Mouse (Mus musculus) gastrocnemius, postnatal 14 days (tissue): ENCODE measurements around the gene Jak1. TPM values are rescaled to one million over a fixed set of nuclear protein-coding genes. Genes with fewer than 3 reads are reported as not detected.
A peak's percentile ranks its signal among the peaks of the same experiment; 100 is the strongest.

ENCODE experiments used
- DNase-seq: peaks from one replicate; pipeline ENCODE4 v3.0.0; 2021; ENCODE audit warnings: mixed read lengths
- intact Hi-C: fragments of 180-260 bp; cut with DNase I; formaldehyde crosslinking; loops from one replicate; pipeline ENCODE4 v1.15.1; 2025; ENCODE audit warnings: low total_unique reads
- total RNA-seq, 2 experiments: library from RNA; stranded (reverse); gene quantifications; 2 replicates each; pipeline ENCODE4 v1.2.3; 2021

Jak1 gene
- total RNA-seq, 2 experiments from 2014 or later = 96.6 to 108 TPM

DNA sequence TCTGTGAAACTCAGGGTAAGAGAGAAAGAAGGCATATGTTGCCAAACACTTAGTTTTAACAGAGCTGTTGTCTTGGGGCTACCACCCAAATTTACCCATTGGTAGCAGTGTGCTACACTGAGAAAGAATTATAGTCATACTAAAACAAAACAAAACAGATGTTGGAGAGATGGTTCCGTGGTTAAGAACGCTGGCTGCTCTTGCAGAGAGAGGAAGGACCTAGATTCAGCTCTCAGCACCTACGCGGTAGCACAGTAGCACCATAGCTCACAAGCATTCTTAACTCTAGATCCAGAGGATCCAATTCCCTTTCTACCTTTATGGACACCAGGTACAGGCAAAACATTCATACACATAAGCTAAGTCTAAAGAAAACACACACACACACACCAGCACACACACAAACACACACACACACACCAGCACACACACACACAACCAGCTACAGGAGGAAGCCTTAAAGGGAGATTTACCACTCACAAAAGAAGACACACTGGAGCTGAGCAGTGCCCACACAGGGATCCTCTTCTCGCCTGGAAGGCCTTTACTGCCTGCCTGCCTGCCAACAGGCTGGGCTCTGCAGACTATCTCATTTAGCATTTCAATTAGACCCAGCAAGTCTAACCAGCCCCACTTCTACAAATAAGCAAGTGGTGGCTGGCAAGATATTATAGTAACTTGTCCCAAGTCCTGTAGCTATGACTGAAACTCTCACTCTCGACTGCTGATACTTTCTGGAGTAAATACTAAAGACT lies 20.6 kb downstream of the Jak1 start:
- intact Hi-C loops = no loop called here
- peak; percentile 36 for DNase-seq

DNA sequence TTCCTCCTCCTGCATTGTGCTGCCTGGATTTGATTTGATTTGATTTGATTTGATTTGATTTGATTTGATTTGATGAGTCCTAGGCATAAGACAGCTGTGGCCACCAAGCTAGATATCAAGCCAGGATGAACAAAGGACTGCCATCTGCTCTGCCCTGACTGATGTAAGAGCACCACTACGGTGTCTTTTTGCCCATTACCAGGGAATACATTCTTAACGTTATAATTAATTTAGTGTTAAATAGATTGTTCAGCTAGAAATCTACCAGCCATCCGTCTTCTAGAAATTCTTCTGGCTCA lies 24.3 kb downstream of the Jak1 start:
- no peak for DNase-seq
- intact Hi-C loops = no loop called here

DNA sequence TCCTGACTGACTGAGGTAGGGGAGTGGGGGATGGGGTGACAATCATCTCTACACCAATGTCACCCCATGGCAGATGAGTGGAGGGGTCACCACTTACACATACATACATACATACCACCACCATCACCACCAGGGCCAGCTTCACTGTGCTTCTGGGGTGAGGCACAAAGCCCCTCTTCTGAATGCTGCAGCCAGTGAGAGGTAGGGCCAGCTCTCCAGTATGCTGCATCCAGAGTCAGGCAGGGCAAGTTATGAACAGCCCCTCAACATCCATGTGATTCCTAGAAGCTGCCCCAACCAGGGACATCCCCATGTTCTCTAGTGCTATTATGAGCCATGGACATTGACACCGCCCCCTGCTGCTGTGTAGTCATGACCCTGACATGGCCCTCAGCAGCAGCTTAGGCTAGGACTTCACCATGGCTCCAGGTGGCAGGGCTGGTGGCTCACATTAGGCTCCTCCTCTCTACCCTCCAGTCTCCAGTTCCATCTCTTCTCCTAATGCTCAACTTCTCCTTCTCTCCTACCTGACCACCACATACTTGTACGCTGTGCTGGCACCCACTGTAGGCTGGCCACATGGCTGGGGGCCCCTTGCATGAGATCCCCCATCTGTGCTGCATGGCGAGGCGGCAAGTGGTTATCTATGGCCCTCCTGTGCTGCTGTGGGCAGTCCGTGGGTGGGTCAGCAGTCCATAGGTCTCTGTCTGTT lies 24.8 kb downstream of the Jak1 start:
- intact Hi-C loops = no loop called here
- DNase-seq = no peak

- intact Hi-C loops = no loop called here
- DNase-seq = no peak
Observed at GRCm38 (mm10) chr4:101239313-101240162, 25.5 kb downstream of the Jak1 start.

GRCm38 (mm10) chr4:101238589-101238988 lies 26.5 kb downstream of the Jak1 start:
- intact Hi-C loops = no loop called here
- DNase-seq = no peak

DNA sequence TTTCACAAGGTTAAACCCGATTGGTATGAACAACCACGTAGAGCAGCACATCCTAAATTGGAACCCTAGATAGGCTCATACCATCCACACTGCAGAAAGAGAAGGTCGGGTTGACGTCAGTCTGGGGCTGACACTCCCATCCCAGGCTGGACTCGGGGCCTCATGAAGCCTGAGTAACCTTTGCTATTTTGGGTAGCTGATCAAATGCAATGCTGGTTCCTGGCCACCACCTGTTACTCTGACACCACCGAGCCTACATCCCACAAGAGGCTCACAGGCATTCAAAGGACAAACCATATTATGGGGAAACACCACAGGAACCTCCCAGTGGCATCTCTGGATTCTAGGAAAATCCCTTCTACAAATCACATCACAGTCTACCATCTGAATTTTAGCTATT lies 28.3 kb downstream of the Jak1 start:
- DNase-seq = peak; percentile 39
- intact Hi-C loops = no loop called here

DNA sequence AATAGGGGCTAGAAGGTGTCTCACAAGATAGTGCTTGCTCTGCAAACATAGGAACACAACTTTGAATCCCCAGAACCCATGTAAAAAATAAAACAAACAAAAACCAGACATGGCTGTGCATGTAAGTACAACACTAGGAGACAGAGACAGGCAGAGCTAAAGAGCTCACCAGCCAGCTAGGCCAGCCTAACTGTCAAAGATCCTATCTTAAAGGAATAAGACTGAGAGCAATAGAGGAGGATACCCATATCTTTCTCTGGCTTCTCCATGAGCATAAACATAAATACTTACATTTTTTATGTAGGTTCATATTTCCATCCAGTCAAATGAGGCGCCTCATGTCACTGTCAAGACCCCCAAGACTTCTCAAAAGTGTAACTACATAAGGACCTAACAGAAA lies 29.1 kb downstream of the Jak1 start:
- intact Hi-C loops = no loop called here
- no peak for DNase-seq

DNA sequence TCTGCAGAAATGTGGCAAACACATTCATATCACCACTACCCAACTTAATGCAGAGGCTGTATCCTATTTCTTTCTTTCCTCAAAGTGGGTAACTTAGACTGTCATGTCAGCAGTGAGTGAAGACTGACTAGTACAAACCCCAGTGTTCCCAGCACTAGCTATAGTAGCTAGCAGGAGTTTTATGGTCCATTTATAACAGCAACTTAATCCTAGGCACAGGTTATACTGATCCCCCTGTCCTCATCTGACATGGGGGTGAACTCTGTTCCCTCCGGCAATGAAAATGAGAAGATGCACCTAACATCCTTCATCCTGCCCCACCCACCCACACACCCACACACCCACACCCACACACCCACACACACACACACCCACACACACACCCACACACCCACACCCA lies 30.3 kb downstream of the Jak1 start:
- intact Hi-C loops = no loop called here
- no peak for DNase-seq

- peak; percentile 83 for DNase-seq
- intact Hi-C loops = no loop called here
Observed at GRCm38 (mm10) chr4:101234332-101234731, 30.8 kb downstream of the Jak1 start.

DNA sequence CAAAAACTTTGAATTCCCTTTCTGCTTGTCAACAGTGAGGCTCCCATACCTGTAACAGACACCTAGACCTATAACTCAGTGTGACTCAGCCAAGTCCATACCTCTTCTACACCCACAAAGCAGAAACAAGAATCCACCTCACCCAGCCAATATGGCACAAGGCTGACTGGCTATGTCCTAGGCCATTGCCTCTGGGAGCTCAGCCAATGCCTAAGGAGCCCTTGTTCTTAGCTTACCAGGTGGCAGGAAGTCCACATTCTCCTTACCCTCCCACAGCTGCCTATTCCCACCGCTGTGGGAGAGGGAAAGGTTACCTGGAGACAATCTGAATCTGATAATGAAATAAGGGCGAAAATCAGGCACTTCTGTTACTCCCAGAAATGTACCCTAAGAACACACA lies 34.5 kb downstream of the Jak1 start:
- DNase-seq = no peak
- intact Hi-C loops = no loop called here

DNA sequence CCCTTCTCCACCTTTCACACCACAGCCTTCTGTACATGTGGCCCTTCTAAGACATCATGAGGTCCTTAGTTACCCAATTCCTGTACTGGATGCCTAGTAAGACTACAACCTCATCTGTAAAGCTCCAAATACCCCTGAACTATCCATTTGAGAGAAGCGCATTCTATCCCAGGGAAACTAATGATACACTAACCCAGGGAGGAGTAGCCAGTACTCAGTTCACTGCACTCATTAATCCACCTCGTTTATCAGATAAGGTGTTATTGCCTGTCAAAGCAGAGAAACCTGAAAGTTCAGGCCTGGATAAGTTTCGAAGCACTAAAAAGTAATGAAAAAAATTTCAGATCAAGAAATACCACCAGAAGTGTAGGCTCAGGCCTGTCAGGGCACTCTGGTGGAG lies 37.7 kb downstream of the Jak1 start:
- DNase-seq = no peak
- intact Hi-C loops = no loop called here

DNA sequence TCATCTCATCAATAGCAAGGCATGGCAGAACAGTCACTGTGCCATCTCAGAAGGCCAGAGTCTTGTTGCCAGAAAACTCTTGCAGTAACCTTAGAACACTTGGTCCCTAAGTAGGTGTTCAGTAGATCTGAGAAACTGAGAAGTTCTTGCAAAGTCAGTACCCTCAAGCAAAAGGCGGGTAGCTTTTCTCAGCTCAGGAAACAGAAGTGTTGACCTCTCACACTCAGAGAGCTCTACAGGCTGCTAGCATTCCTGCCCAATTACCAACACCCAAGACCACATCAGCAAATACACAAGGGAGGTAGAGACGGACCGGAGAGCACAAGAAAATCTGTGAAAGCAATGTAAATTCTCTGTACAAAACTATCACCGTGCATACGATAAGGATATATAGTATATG lies 39.1 kb downstream of the Jak1 start:
- intact Hi-C loops = no loop called here

DNA sequence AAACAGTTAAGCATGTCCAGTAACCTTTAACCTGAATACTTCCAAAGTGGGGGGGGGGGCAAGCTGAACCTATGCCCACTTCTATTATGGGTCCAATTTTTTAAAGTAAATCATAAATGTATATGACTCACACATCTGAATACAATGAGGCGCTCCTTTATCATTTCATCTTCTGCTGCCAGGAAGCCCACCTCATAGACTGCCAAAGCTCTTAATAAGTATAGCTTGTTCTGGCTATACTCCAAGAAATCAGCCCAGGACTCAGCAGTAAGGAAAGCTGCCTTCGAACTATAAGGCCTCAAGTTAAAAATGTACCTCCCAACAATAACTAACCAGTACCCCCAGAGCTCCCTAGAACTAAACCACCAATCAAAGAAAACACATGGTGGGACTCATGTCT lies 44.1 kb downstream of the Jak1 start:
- DNase-seq = no peak
- intact Hi-C loops = no loop called here

More for the DNA sequence above, 39.1 kb downstream of the Jak1 start:
- no peak for DNase-seq

GRCm38 (mm10) chr4:101219839-101220238 lies 45.2 kb downstream of the Jak1 start:
- intact Hi-C loops = loop anchor here (10.0 kb wide), 1 partner anchor 45 kb away; the partner anchor contains the start of gene Jak1
- DNase-seq = no peak

DNA sequence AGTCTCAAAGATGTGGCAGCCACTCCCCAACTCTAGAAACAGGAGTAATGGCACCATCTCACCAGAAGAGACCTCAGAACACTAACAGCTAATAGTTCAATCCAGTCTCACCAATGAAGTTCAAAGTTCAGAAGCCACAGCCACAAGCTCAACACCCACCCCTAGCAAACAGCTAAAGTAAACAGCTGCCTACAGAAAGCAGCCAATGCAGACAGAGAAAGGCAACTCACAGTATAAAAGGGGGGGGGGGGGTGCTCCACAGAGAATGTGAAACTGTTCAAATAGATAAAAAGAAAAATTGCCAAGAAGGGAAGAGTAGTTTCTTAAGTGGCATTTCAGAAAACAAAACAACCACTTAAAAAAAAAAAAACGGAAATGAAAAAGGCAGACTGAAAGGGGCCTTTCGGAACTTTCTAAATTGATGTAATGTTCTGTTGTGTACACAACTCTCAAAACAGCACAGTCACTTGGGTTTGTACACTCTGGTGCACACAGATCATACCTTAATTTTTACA lies 48.0 kb downstream of the Jak1 start:
- intact Hi-C loops = loop anchor here (10.0 kb wide), 1 partner anchor 48 kb away; the partner anchor contains the start of gene Jak1
- no peak for DNase-seq

DNA sequence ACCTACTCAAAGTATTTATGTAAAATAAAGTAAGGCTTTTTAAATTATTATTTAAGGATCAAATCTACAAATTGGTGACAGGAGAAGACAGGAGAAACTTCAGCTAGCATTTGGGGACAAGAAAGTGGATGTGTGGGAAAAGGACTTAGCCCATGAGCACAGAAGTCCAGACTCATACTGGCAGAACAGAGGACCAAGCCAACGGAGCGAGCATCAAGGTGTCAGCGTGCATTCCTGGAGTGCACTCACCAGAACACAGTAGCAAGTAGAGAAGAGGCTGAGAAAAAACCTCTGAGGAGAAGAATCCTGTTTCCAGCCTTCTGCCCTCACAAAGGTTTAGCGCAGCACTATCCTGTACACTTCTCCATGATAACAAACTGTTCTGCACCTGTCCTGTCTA lies 48.8 kb downstream of the Jak1 start:
- no peak for DNase-seq
- intact Hi-C loops = loop anchor here (10.0 kb wide), 1 partner anchor 49 kb away; the partner anchor contains the start of gene Jak1

- intact Hi-C loops = loop anchor here (10.0 kb wide), 1 partner anchor 51 kb away; the partner anchor contains the start of gene Jak1
Observed at GRCm38 (mm10) chr4:101213477-101213876, 51.6 kb downstream of the Jak1 start.

DNA sequence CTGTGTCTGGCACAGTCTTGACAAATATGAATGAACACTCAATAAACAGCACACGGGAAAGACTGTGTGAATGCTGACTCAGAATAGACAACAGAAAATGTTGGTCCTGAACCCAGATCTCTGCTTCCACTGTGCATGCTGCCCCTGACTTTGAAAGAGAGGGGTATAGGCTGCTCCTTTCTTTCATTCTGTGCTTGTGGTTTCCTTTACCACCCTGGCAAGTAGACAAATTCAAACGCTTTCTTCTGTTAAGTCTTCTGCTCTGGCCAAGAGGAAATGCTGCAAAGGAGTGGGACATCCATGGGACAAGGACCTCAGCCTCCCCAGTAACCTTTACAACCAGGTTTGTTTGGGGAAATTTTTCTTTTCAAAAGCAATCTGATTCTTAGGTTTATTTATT lies 57.6 kb downstream of the Jak1 start:
- intact Hi-C loops = no loop called here
- DNase-seq = no peak

More at GRCm38 (mm10) chr4:101213477-101213876, 51.6 kb downstream of the Jak1 start:
- no peak for DNase-seq

DNA sequence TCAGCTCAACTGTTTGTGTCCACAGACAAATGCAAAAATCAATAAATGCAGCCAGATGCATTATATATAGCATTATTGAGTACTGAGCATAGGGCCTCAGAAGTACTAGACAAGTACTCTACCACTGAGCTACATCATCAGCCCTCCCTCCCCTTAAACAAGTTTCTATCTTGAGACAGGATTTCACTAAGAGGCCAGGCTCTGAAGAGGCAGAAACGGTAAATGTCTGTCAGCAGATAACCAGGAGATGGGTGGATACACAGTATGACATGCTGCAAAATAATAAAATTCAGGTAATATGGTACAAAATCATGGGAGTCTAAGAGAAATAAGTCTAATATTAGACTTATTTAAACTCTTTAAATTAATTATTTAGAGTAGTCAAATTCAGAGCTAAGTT lies 61.6 kb downstream of the Jak1 start:
- intact Hi-C loops = loop anchor here (5.0 kb wide), 1 partner anchor 114 kb away; no protein-coding TSS in a partner anchor
- DNase-seq = no peak

- intact Hi-C loops = loop anchor here (5.0 kb wide), 1 partner anchor 115 kb away; no protein-coding TSS in a partner anchor
- no peak for DNase-seq
Observed at GRCm38 (mm10) chr4:101202626-101203025, 62.5 kb downstream of the Jak1 start.
